Mouse (Mus musculus) stomach, embryonic 16.5 days (tissue): ENCODE data around the gene Mfsd2a. TPM values are rescaled to one million over a fixed set of nuclear protein-coding genes. Genes with fewer than 3 reads are reported as not detected.

ENCODE experiments used
- ATAC-seq: fragments of 200-750 bp; cut with Nextera tagmentation; 2 replicates; pipeline ENCODE4 v1.8.0; 2017; ENCODE audit warnings: moderate number of reproducible peaks, moderate TSS enrichment; ENCODE audit not compliant: insufficient read depth, low FRiP score
- H3K27ac ChIP-seq: fragments of 300-500 bp; sonication (generic); 2 replicates; pipeline ENCODE4 v1.5.1; 2014; ENCODE audit warnings: low read length
- H3K27me3 ChIP-seq: fragments of 300-500 bp; sonication (generic); 2 replicates; pipeline ENCODE4 v1.6.1; 2014; ENCODE audit warnings: low read length, control low read depth, mixed read lengths; ENCODE audit not compliant: control insufficient read depth, insufficient read depth
- H3K36me3 ChIP-seq: fragments of 300-500 bp; sonication (generic); 2 replicates; pipeline ENCODE4 v1.6.1; 2014; ENCODE audit warnings: low read length; ENCODE audit not compliant: control insufficient read depth, insufficient read depth
- H3K4me1 ChIP-seq: fragments of 300-500 bp; sonication (generic); 2 replicates; pipeline ENCODE4 v1.6.1; 2014; ENCODE audit warnings: low read length, control low read depth, mixed read lengths; ENCODE audit not compliant: control insufficient read depth, insufficient read depth
- H3K4me2 ChIP-seq: fragments of 300-500 bp; sonication (generic); 2 replicates; pipeline ENCODE4 v1.6.1; 2014; ENCODE audit warnings: low read depth, low read length, mixed read lengths
- H3K4me3 ChIP-seq: fragments of 300-500 bp; sonication (generic); replicated peaks from 2 replicates; pipeline ENCODE4 v1.5.1; 2014; ENCODE audit warnings: mild to moderate bottlenecking, low read length
- H3K9ac ChIP-seq: fragments of 300-500 bp; sonication (generic); 2 replicates; pipeline ENCODE4 v1.6.1; 2014; ENCODE audit warnings: low read length
- H3K9me3 ChIP-seq: fragments of 300-500 bp; sonication (generic); replicated peaks from 2 replicates; pipeline ENCODE4 v1.6.1; 2016; ENCODE audit warnings: low read length, control low read depth; ENCODE audit not compliant: control insufficient read depth
- WGBS: fragments of 180-500 bp; shearing (Covaris S2); extraction: QIAGEN DNeasy Blood & Tissue Kit; methylation state at CpG from one replicate; pipeline ENCODE4 v1.1.7; 2014; 5-methylcytosine and 5-hydroxymethylcytosine counted together
- polyA plus RNA-seq: library from polyadenylated mRNA; unstranded; fragments of >200 nt; fragmentation: Nextera tagmentation; extraction: Ambion mirVana; gene quantifications from 2 replicates; pipeline ENCODE4 v1.2.1, GENCODE M21; 2015

Gene Mfsd2a
- polyA plus RNA-seq, 1 experiment from 2014 or later, result 5.8 TPM

DNA sequence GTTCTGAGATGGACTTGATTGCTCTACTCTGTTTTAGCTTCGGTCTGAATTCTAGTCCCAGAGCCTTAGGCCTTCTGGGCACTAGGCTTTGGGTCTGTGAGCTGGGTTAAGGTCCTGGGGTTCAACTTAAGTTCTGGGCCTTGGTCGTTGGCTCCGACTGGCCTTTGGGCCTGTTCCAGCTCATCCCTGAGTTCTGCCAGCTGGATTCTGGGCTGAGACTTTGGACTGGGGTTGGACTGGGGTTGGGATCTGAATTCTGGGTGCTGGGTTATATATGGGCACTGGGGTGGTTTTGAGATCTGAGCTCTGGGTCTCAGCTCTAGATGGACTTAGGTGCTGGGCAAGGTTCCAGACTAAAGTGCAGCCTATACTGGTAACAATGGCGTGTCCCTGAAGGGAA lies 10.2 kb upstream of the Mfsd2a start:
- 80% methylated on average over 4 of the region's 4 CpGs for WGBS
- no peaks in the 10 kb centered on the region for H3K9me3 ChIP-seq
- H3K4me1 ChIP-seq, result no peaks in the 10 kb centered on the region
- H3K36me3 ChIP-seq, result no peaks in the 10 kb centered on the region
- no peak overlapping the region for H3K4me3 ChIP-seq
- H3K9ac ChIP-seq, result no peak overlapping the region
- H3K4me2 ChIP-seq, result no peak overlapping the region
- ATAC-seq, result no peak
- H3K27me3 ChIP-seq, result no peaks in the 10 kb centered on the region
- H3K27ac ChIP-seq, result no peak overlapping the region; the same call in 1 of the 2 replicates

DNA sequence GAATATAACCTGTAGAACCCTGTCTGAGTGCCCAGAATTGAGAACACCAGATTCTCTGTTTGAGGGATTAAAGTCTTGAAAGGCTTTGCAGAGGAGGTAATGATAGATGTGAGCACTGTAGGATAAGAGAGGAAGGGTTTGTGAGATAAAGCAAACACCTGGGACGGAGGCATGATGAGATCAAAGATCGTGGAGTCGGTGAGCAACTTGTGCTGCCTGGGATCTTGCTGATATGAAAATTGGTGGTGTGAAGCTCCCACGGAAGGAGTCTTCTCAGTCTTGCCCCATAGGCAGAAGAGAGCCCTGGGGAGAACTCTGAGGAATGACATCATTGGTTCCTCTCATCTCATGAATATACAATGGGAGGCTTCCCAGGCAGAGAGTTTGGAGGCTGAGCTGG lies 7.1 kb upstream of the Mfsd2a start:
- no peak for ATAC-seq
- H3K36me3 ChIP-seq, result no peaks in the 10 kb centered on the region
- no peak overlapping the region for H3K9ac ChIP-seq
- H3K4me2 ChIP-seq, result no peak overlapping the region
- no peak overlapping the region for H3K27ac ChIP-seq
- 47% methylated on average over 4 of the region's 4 CpGs for WGBS
- no peaks in the 10 kb centered on the region for H3K4me1 ChIP-seq
- H3K9me3 ChIP-seq, result no peaks in the 10 kb centered on the region
- no peaks in the 10 kb centered on the region for H3K27me3 ChIP-seq
- no peak overlapping the region for H3K4me3 ChIP-seq

GRCm38 (mm10) chr4:122962751-122963150 lies 1.8 kb upstream of the Mfsd2a start:
- Histone ChIP-seq H3K9me3 (no peaks in the 10 kb centered on the region), H3K27ac (no peak overlapping the region), H3K4me3 (no peak overlapping the region), H3K4me1 (peaks cover 9% of the 10 kb centered on the region; the same call in 1 of the 2 replicates), H3K4me2 (no peak overlapping the region), H3K36me3 (no peaks in the 10 kb centered on the region), H3K9ac (no peak overlapping the region), H3K27me3 (peaks cover 8% of the 10 kb centered on the region; the same call in 1 of the 2 replicates)
- peak; percentile 49 for ATAC-seq
- 49% methylated on average over 8 of the region's 8 CpGs for WGBS

GRCm38 (mm10) chr4:122961589-122961988 lies 601 bp upstream of the Mfsd2a start:
- no peak overlapping the region for H3K27ac ChIP-seq
- H3K27me3 ChIP-seq, result peaks cover 8% of the 10 kb centered on the region; the same call in 1 of the 2 replicates
- H3K4me1 ChIP-seq, result peaks cover 9% of the 10 kb centered on the region; the same call in 1 of the 2 replicates
- peak overlapping the region; percentile 97 for H3K4me2 ChIP-seq
- ATAC-seq, result no peak
- H3K4me3 ChIP-seq, result peak overlapping the region; percentile 60
- no peaks in the 10 kb centered on the region for H3K9me3 ChIP-seq
- H3K36me3 ChIP-seq, result no peaks in the 10 kb centered on the region
- peak overlapping the region; percentile 69; the same call in 1 of the 2 replicates for H3K9ac ChIP-seq
- WGBS, result 47% methylated on average over 6 of the region's 6 CpGs

- H3K27ac ChIP-seq, result peak overlapping the region; percentile 22; the same call in 1 of the 2 replicates
- H3K27me3 ChIP-seq, result peaks cover 8% of the 10 kb centered on the region; the same call in 1 of the 2 replicates
- peak overlapping the region; percentile 69 for H3K9ac ChIP-seq
- no peaks in the 10 kb centered on the region for H3K36me3 ChIP-seq
- under 1% methylated on average over 43 of the region's 43 CpGs for WGBS
- peaks cover 16% of the 10 kb centered on the region for H3K4me1 ChIP-seq
- peak overlapping the region; percentile 60 for H3K4me3 ChIP-seq
- no peaks in the 10 kb centered on the region for H3K9me3 ChIP-seq
- H3K4me2 ChIP-seq, result peak overlapping the region; percentile 97
- ATAC-seq, result peak; percentile 28; the same call in 1 of the 2 replicates
These were observed 478 bp downstream of the Mfsd2a start for GRCm38 (mm10) chr4:122960321-122961099.

DNA sequence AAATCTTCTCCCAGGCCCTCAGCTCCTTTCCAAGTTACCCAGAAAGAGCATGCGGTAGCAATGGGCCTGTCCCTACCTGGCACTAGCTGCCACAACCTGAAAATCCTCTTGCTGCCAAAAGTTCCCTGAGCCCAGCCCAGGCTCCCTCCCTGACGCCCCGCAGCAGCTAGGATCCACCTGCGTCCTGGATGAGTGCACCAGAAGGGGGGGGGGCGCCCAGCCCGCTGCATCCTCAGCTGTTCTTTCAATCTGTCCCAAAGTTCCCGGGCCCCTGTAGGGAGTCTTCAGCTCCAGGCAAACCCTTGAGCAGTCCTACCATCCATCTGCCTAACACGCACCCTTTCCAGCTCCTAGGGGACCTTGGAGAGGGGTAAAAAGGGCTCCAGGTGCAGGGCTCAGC lies 1.2 kb downstream of the Mfsd2a start:
- H3K36me3 ChIP-seq, result no peaks in the 10 kb centered on the region
- peaks cover 23% of the 10 kb centered on the region for H3K4me1 ChIP-seq
- peak overlapping the region; percentile 97 for H3K4me2 ChIP-seq
- ATAC-seq, result no peak
- 10% methylated on average over 8 of the region's 8 CpGs for WGBS
- H3K4me3 ChIP-seq, result peak overlapping the region; percentile 60
- peak overlapping the region; percentile 22; the same call in 1 of the 2 replicates for H3K27ac ChIP-seq
- no peaks in the 10 kb centered on the region for H3K9me3 ChIP-seq
- H3K9ac ChIP-seq, result peak overlapping the region; percentile 69
- H3K27me3 ChIP-seq, result peaks cover 8% of the 10 kb centered on the region; the same call in 1 of the 2 replicates

GRCm38 (mm10) chr4:122958491-122959031 lies 2.4 kb downstream of the Mfsd2a start:
- 86% methylated on average over 6 of the region's 6 CpGs for WGBS
- no peak overlapping the region for H3K27ac ChIP-seq
- peaks cover 8% of the 10 kb centered on the region; the same call in 1 of the 2 replicates for H3K27me3 ChIP-seq
- H3K4me2 ChIP-seq, result no peak overlapping the region
- H3K4me3 ChIP-seq, result no peak overlapping the region
- H3K9me3 ChIP-seq, result no peaks in the 10 kb centered on the region
- H3K4me1 ChIP-seq, result peaks cover 25% of the 10 kb centered on the region
- ATAC-seq, result no peak
- H3K36me3 ChIP-seq, result no peaks in the 10 kb centered on the region
- no peak overlapping the region for H3K9ac ChIP-seq

DNA sequence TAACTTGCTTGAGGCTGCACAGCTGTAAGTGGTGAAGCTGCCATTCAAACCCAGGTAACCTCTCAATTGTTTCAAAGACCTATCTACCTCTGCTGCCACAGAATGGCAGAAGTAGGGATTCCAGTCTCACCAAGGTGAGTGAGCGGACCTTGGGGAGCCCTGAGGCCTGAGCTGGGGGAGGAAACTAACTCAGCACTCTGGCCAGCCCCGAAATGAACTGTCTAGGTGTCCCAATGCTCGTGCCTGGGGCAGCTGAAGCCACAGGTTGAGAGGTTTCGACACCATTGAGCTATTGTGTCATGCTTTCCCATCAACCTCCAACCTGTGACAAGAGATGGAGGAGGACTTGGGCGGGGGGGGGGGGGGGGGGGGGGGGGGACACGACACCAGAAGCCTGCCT lies 4.7 kb downstream of the Mfsd2a start:
- no peak overlapping the region for H3K4me3 ChIP-seq
- H3K9me3 ChIP-seq, result no peaks in the 10 kb centered on the region
- no peaks in the 10 kb centered on the region for H3K27me3 ChIP-seq
- WGBS, result 71% methylated on average over 5 of the region's 6 CpGs
- H3K36me3 ChIP-seq, result no peaks in the 10 kb centered on the region
- no peak for ATAC-seq
- H3K4me2 ChIP-seq, result no peak overlapping the region
- peaks cover 22% of the 10 kb centered on the region for H3K4me1 ChIP-seq
- H3K9ac ChIP-seq, result no peak overlapping the region
- peak overlapping the region; percentile 84; the same call in 1 of the 2 replicates for H3K27ac ChIP-seq
